In genomic region chr16:55611172-55611571, GRCm38 (mm10) we compare ENCODE assay signal across 21 mouse cellular contexts.
"Had no signal": no experiment of that assay in that cellular context is flagged by ENCODE, and none has a peak within 500 bp of the region (broad histone marks: within the 10 kb centered on the region; RNA-seq: fewer than 3 reads in every experiment).

No protein-coding gene starts in this region.

- H3K27me3 ChIP-seq: lung, embryonic 15.5 days; megakaryocyte, embryonic 14.5 days; midbrain, embryonic 13.5 days; midbrain, embryonic 15.5 days; neural tube, embryonic 12.5 days; stomach, embryonic 15.5 days had no signal

- H3K27ac ChIP-seq: lung, embryonic 15.5 days; macrophage; midbrain, embryonic 13.5 days; midbrain, embryonic 15.5 days; neural tube, embryonic 12.5 days; stomach, embryonic 15.5 days; stomach, postnatal 0 days had no signal

- H3K4me2 ChIP-seq: lung, embryonic 15.5 days; midbrain, embryonic 11.5 days; midbrain, embryonic 13.5 days; midbrain, embryonic 15.5 days; neural tube, embryonic 12.5 days; stomach, embryonic 15.5 days had no signal

- DNase-seq: liver, postnatal 0 days; lung, adult 2 months; lung, postnatal 14 days; lung, postnatal 36 days; retina, postnatal 1 day; right cerebral cortex, adult 18-20 months; right cerebral cortex, postnatal 25 days; right cerebral cortex, postnatal 4 days; thymus, adult 2 months; thymus, postnatal 25 days; thymus, postnatal 4 days had no signal

- ATAC-seq: liver, postnatal 0 days; lung, postnatal 0 days; midbrain, embryonic 13.5 days; midbrain, embryonic 15.5 days had no signal

- H3K36me3 ChIP-seq: lung, embryonic 15.5 days; midbrain, embryonic 13.5 days; midbrain, embryonic 15.5 days; neural tube, embryonic 12.5 days; stomach, embryonic 15.5 days had no signal

- H3K9ac ChIP-seq: liver, postnatal 0 days; lung, embryonic 15.5 days; midbrain, embryonic 13.5 days; midbrain, embryonic 15.5 days; neural tube, embryonic 12.5 days; stomach, embryonic 15.5 days had no signal

- H3K4me1 ChIP-seq: lung, embryonic 15.5 days; midbrain, embryonic 13.5 days; midbrain, embryonic 15.5 days; neural tube, embryonic 12.5 days; stomach, embryonic 15.5 days had no signal

- H3K9me3 ChIP-seq: lung, embryonic 15.5 days; midbrain, embryonic 13.5 days; midbrain, embryonic 15.5 days; neural tube, embryonic 12.5 days; stomach, embryonic 15.5 days had no signal

- H3K4me3 ChIP-seq: lung, embryonic 15.5 days; megakaryocyte, embryonic 14.5 days; midbrain, embryonic 13.5 days; midbrain, embryonic 15.5 days; neural tube, embryonic 12.5 days; stomach, embryonic 15.5 days had no signal
